Mouse (Mus musculus): ENCODE data around the gene Ybey. TPM values are rescaled to one million over a fixed set of nuclear protein-coding genes. Genes with fewer than 3 reads are reported as not detected.

The Ybey gene
- polyA plus RNA-seq, 1 experiment = 2.0 TPM

DNA sequence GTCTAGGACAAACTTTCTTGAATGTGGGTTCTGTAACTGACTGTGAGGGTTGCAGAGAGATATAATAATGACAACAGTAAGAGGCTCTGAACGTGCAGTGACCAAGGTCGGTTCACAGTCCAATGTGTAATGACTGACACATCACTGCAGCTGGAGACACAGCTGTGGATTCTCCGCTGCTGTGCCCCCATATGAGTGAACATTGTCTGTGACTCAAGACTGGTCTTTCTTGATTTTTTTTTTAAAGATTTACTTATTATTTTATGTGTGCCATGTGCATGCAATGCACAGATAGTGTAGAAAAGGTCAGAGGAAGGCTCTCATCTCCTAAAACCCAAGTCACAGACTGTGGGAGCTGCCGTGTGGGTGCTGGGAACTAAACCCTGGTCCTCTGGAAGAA lies 28.6 kb upstream of the Ybey start:
- H3ac ChIP-seq (ENCODE audit: control insufficient read depth, insufficient read length) = no peak overlapping the region
- no peaks in the 10 kb centered on the region for H3K79me2 ChIP-seq (ENCODE audit: control insufficient read depth, insufficient read depth)
- no peak for TF ChIP-seq POLR2A (IDR thresholded peaks at IDR 0.05; ENCODE audit: insufficient read length, low read depth)
- TF ChIP-seq REST (IDR thresholded peaks at IDR 0.05; ENCODE audit: insufficient read depth, insufficient read length) = no peak
- TF ChIP-seq CEBPB (IDR thresholded peaks at IDR 0.05; ENCODE audit: insufficient read depth, poor library complexity, severe bottlenecking) = no peak
- TF ChIP-seq MYOG (IDR thresholded peaks at IDR 0.05; ENCODE audit: control insufficient read depth in 1 of 3, insufficient read depth in 1 of 3, insufficient read length in 2 of 3, low read depth in 2 of 3) = no peak
- no peak for TF ChIP-seq USF1 (IDR thresholded peaks at IDR 0.05; ENCODE audit: low read depth)
- no peak for TF ChIP-seq SRF (IDR thresholded peaks at IDR 0.05; ENCODE audit: control insufficient read depth, insufficient read length, low read depth)
- no peak for TF ChIP-seq MAX (IDR thresholded peaks at IDR 0.05; ENCODE audit: low read depth)
- no peak for TF ChIP-seq TCF3 (IDR thresholded peaks at IDR 0.05; ENCODE audit: insufficient read length, low read depth)
- TF ChIP-seq E2F4 (IDR thresholded peaks at IDR 0.05; ENCODE audit: insufficient read depth) = no peak
- TF ChIP-seq POLR2AphosphoS2 (IDR thresholded peaks at IDR 0.05; ENCODE audit: insufficient read length, low read depth) = no peak
- TF ChIP-seq MYOD1 (IDR thresholded peaks at IDR 0.05; ENCODE audit: control insufficient read depth in 1 of 3, insufficient read length in 2 of 3, low read depth in 2 of 3) = no peak
- no peak for TF ChIP-seq TCF12 (IDR thresholded peaks at IDR 0.05; ENCODE audit: insufficient read depth, poor library complexity, severe bottlenecking)
- no peak overlapping the region for H3K4me3 ChIP-seq
- H3K4me2 ChIP-seq (ENCODE audit: low read depth) = no peak overlapping the region
- H3K36me3 ChIP-seq (ENCODE audit: control insufficient read depth, insufficient read depth) = peaks cover 44% of the 10 kb centered on the region
- no peaks in the 10 kb centered on the region for H3K27me3 ChIP-seq (ENCODE audit: control insufficient read depth, insufficient read depth, insufficient read length)

GRCm38 (mm10) chr10:76496366-76496765 lies 27.5 kb upstream of the Ybey start:
- no peaks in the 10 kb centered on the region for H3K27me3 ChIP-seq (ENCODE audit: control insufficient read depth, insufficient read depth, insufficient read length)
- H3K4me2 ChIP-seq (ENCODE audit: low read depth) = no peak overlapping the region
- H3ac ChIP-seq (ENCODE audit: control insufficient read depth, insufficient read length) = no peak overlapping the region
- no peak overlapping the region for H3K4me3 ChIP-seq
- TF ChIP-seq MAX (IDR thresholded peaks at IDR 0.05; ENCODE audit: low read depth) (no peak), E2F4 (IDR thresholded peaks at IDR 0.05; ENCODE audit: insufficient read depth) (no peak), MYOG (IDR thresholded peaks at IDR 0.05; ENCODE audit: control insufficient read depth in 1 of 3, insufficient read depth in 1 of 3, insufficient read length in 2 of 3, low read depth in 2 of 3) (no peak), SRF (IDR thresholded peaks at IDR 0.05; ENCODE audit: control insufficient read depth, insufficient read length, low read depth) (no peak), POLR2AphosphoS2 (IDR thresholded peaks at IDR 0.05; ENCODE audit: insufficient read length, low read depth) (no peak), TCF3 (IDR thresholded peaks at IDR 0.05; ENCODE audit: insufficient read length, low read depth) (no peak), USF1 (IDR thresholded peaks at IDR 0.05; ENCODE audit: low read depth) (no peak), POLR2A (IDR thresholded peaks at IDR 0.05; ENCODE audit: insufficient read length, low read depth) (no peak), TCF12 (IDR thresholded peaks at IDR 0.05; ENCODE audit: insufficient read depth, poor library complexity, severe bottlenecking) (no peak), MYOD1 (IDR thresholded peaks at IDR 0.05; ENCODE audit: control insufficient read depth in 1 of 3, insufficient read length in 2 of 3, low read depth in 2 of 3) (no peak), CEBPB (IDR thresholded peaks at IDR 0.05; ENCODE audit: insufficient read depth, poor library complexity, severe bottlenecking) (no peak), REST (IDR thresholded peaks at IDR 0.05; ENCODE audit: insufficient read depth, insufficient read length) (no peak)
- H3K79me2 ChIP-seq (ENCODE audit: control insufficient read depth, insufficient read depth) = no peaks in the 10 kb centered on the region
- H3K36me3 ChIP-seq (ENCODE audit: control insufficient read depth, insufficient read depth) = peaks cover 40% of the 10 kb centered on the region

GRCm38 (mm10) chr10:76495501-76495900 lies 26.6 kb upstream of the Ybey start:
- no peaks in the 10 kb centered on the region for H3K79me2 ChIP-seq (ENCODE audit: control insufficient read depth, insufficient read depth)
- TF ChIP-seq POLR2A (IDR thresholded peaks at IDR 0.05; ENCODE audit: insufficient read length, low read depth) (no peak), USF1 (IDR thresholded peaks at IDR 0.05; ENCODE audit: low read depth) (no peak), CEBPB (IDR thresholded peaks at IDR 0.05; ENCODE audit: insufficient read depth, poor library complexity, severe bottlenecking) (no peak), POLR2AphosphoS2 (IDR thresholded peaks at IDR 0.05; ENCODE audit: insufficient read length, low read depth) (no peak), TCF12 (IDR thresholded peaks at IDR 0.05; ENCODE audit: insufficient read depth, poor library complexity, severe bottlenecking) (no peak), TCF3 (IDR thresholded peaks at IDR 0.05; ENCODE audit: insufficient read length, low read depth) (no peak), MYOD1 (IDR thresholded peaks at IDR 0.05; ENCODE audit: control insufficient read depth in 1 of 3, insufficient read length in 2 of 3, low read depth in 2 of 3) (no peak), REST (IDR thresholded peaks at IDR 0.05; ENCODE audit: insufficient read depth, insufficient read length) (no peak), MAX (IDR thresholded peaks at IDR 0.05; ENCODE audit: low read depth) (no peak), MYOG (IDR thresholded peaks at IDR 0.05; ENCODE audit: control insufficient read depth in 1 of 3, insufficient read depth in 1 of 3, insufficient read length in 2 of 3, low read depth in 2 of 3) (no peak), SRF (IDR thresholded peaks at IDR 0.05; ENCODE audit: control insufficient read depth, insufficient read length, low read depth) (no peak), E2F4 (IDR thresholded peaks at IDR 0.05; ENCODE audit: insufficient read depth) (no peak)
- no peak overlapping the region for H3K4me3 ChIP-seq
- H3ac ChIP-seq (ENCODE audit: control insufficient read depth, insufficient read length) = no peak overlapping the region
- peaks cover 33% of the 10 kb centered on the region for H3K36me3 ChIP-seq (ENCODE audit: control insufficient read depth, insufficient read depth)
- H3K27me3 ChIP-seq (ENCODE audit: control insufficient read depth, insufficient read depth, insufficient read length) = no peaks in the 10 kb centered on the region
- H3K4me2 ChIP-seq (ENCODE audit: low read depth) = no peak overlapping the region

- Histone ChIP-seq H3K36me3 (ENCODE audit: control insufficient read depth, insufficient read depth) (peaks cover 19% of the 10 kb centered on the region), H3K79me2 (ENCODE audit: control insufficient read depth, insufficient read depth) (no peaks in the 10 kb centered on the region), H3K27me3 (ENCODE audit: control insufficient read depth, insufficient read depth, insufficient read length) (no peaks in the 10 kb centered on the region), H3K4me2 (ENCODE audit: low read depth) (no peak overlapping the region), H3K4me3 (no peak overlapping the region), H3ac (ENCODE audit: control insufficient read depth, insufficient read length) (no peak overlapping the region)
- TF ChIP-seq POLR2AphosphoS2 (IDR thresholded peaks at IDR 0.05; ENCODE audit: insufficient read length, low read depth) (no peak), POLR2A (IDR thresholded peaks at IDR 0.05; ENCODE audit: insufficient read length, low read depth) (no peak), REST (IDR thresholded peaks at IDR 0.05; ENCODE audit: insufficient read depth, insufficient read length) (no peak), MAX (IDR thresholded peaks at IDR 0.05; ENCODE audit: low read depth) (no peak), TCF3 (IDR thresholded peaks at IDR 0.05; ENCODE audit: insufficient read length, low read depth) (no peak)
Measured at GRCm38 (mm10) chr10:76493527-76493926, 24.6 kb upstream of the Ybey start.

GRCm38 (mm10) chr10:76489205-76489604 lies 20.3 kb upstream of the Ybey start:
- TF ChIP-seq E2F4 (IDR thresholded peaks at IDR 0.05; ENCODE audit: insufficient read depth) (no peak), POLR2AphosphoS2 (IDR thresholded peaks at IDR 0.05; ENCODE audit: insufficient read length, low read depth) (no peak), TCF3 (IDR thresholded peaks at IDR 0.05; ENCODE audit: insufficient read length, low read depth) (no peak), TCF12 (IDR thresholded peaks at IDR 0.05; ENCODE audit: insufficient read depth, poor library complexity, severe bottlenecking) (no peak), USF1 (IDR thresholded peaks at IDR 0.05; ENCODE audit: low read depth) (no peak), MAX (IDR thresholded peaks at IDR 0.05; ENCODE audit: low read depth) (no peak), MYOG (IDR thresholded peaks at IDR 0.05; ENCODE audit: control insufficient read depth in 1 of 3, insufficient read depth in 1 of 3, insufficient read length in 2 of 3, low read depth in 2 of 3) (no peak), SRF (IDR thresholded peaks at IDR 0.05; ENCODE audit: control insufficient read depth, insufficient read length, low read depth) (no peak), POLR2A (IDR thresholded peaks at IDR 0.05; ENCODE audit: insufficient read length, low read depth) (no peak), CEBPB (IDR thresholded peaks at IDR 0.05; ENCODE audit: insufficient read depth, poor library complexity, severe bottlenecking) (no peak), MYOD1 (IDR thresholded peaks at IDR 0.05; ENCODE audit: control insufficient read depth in 1 of 3, insufficient read length in 2 of 3, low read depth in 2 of 3) (no peak), REST (IDR thresholded peaks at IDR 0.05; ENCODE audit: insufficient read depth, insufficient read length) (no peak)

More at GRCm38 (mm10) chr10:76489205-76489604, 20.3 kb upstream of the Ybey start:
- H3ac ChIP-seq (ENCODE audit: control insufficient read depth, insufficient read length) = no peak overlapping the region
- H3K36me3 ChIP-seq (ENCODE audit: control insufficient read depth, insufficient read depth) = peaks cover 27% of the 10 kb centered on the region
- H3K4me3 ChIP-seq = no peak overlapping the region
- no peaks in the 10 kb centered on the region for H3K79me2 ChIP-seq (ENCODE audit: control insufficient read depth, insufficient read depth)
- H3K4me2 ChIP-seq (ENCODE audit: low read depth) = no peak overlapping the region
- H3K27me3 ChIP-seq (ENCODE audit: control insufficient read depth, insufficient read depth, insufficient read length) = no peaks in the 10 kb centered on the region
